Mouse (Mus musculus) heart, postnatal 0 days (tissue): ENCODE data around the gene Bcl2a1a.
"Not testable (repeated sequence)": the region's sequence is repeated elsewhere in the genome, so short reads cannot be mapped to it uniquely, and the experiment has no call there.

Experiments
- CTCF ChIP-seq: IDR thresholded peaks from 2 replicates; pipeline ENCODE4 v1.5.1; 2016; ENCODE audit warnings: antibody characterized with exemption, control low read depth, low read depth
- EP300 ChIP-seq: IDR thresholded peaks from 2 replicates; pipeline ENCODE4 v1.6.1; 2016; ENCODE audit warnings: antibody characterized with exemption, low read depth

DNA sequence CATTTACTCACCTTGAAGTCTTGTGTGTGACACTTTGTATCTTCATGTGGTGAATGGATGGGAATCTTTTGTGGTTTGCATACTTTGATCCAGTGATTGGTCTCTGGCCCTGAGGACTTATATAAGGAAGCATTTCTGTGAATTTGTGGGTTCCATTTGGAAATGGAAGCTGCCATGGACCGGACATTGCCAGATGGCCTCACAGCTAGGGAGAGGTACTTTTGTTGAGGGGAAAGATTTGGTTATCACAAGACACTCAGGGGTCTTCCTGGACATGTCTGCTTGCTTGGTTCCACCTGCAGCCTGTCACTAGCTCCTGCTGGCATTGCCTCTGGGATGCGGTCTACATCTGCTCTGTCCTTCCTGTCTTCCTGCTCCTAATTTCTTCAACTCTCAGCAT lies 23.1 kb downstream of the Bcl2a1a start:
- not testable (repeated sequence) for TF ChIP-seq CTCF, EP300
